Mouse (Mus musculus) liver, adult 2 months (tissue): ENCODE data around the gene Terb1. TPM values are rescaled to one million over a fixed set of nuclear protein-coding genes. Genes with fewer than 3 reads are reported as not detected.

ENCODE experiments used
- DNase-seq: peaks from one replicate; pipeline ENCODE4 v3.0.0-alpha.2; 2011; ENCODE audit warnings: low read depth, low spot score; ENCODE audit errors: extremely low read depth
- H3K27ac ChIP-seq: fragments of 200-500 bp; replicated peaks from 2 replicates; pipeline ENCODE4 v1.5.1; 2012; ENCODE audit warnings: low read depth, mild to moderate bottlenecking, control low read depth, inconsistent platforms, low read length; ENCODE audit not compliant: insufficient read depth
- H3K27me3 ChIP-seq: fragments of 200-500 bp; 2 replicates; pipeline ENCODE4 v1.6.1; 2012; ENCODE audit warnings: mild to moderate bottlenecking, moderate library complexity, low read length, inconsistent platforms; ENCODE audit not compliant: control insufficient read depth, insufficient read depth
- H3K36me3 ChIP-seq: fragments of 200-500 bp; 2 replicates; pipeline ENCODE4 v1.6.1; 2012; ENCODE audit warnings: low read length, inconsistent platforms; ENCODE audit not compliant: control insufficient read depth, insufficient read depth
- H3K4me1 ChIP-seq: fragments of 200-500 bp; 2 replicates; pipeline ENCODE4 v1.6.1; 2011; ENCODE audit warnings: low read length; ENCODE audit not compliant: control insufficient read depth, insufficient read depth
- H3K4me3 ChIP-seq: fragments of 200-500 bp; 2 replicates; pipeline ENCODE4 v1.5.1; 2011; ENCODE audit warnings: low read depth, mild to moderate bottlenecking, control low read depth, low read length, moderate library complexity; ENCODE audit not compliant: insufficient read depth
- H3K79me2 ChIP-seq: fragments of 200-500 bp; 2 replicates; pipeline ENCODE4 v1.6.1; 2012; ENCODE audit warnings: inconsistent platforms, mild to moderate bottlenecking, low read length, moderate library complexity; ENCODE audit not compliant: control insufficient read depth, insufficient read depth
- H3K9ac ChIP-seq: fragments of 200-500 bp; 2 replicates; pipeline ENCODE4 v1.6.1; 2012; ENCODE audit warnings: low read depth, mild to moderate bottlenecking, control low read depth, inconsistent platforms, low read length
- CTCF ChIP-seq: fragments of 200-500 bp; IDR thresholded peaks from 2 replicates; pipeline ENCODE4 v1.5.1; 2011; ENCODE audit warnings: low read depth, low read length, control low read depth
- POLR2A ChIP-seq: fragments of 200-500 bp; IDR thresholded peaks from 2 replicates; pipeline ENCODE4 v1.6.1; 2011; ENCODE audit warnings: low read length, control low read depth; ENCODE audit not compliant: insufficient read depth; ENCODE audit errors: extremely low read depth
- WGBS: fragments of 180-500 bp; shearing (Covaris S2); methylation state at CpG from one replicate; pipeline ENCODE4 v1.1.7; 2018; 5-methylcytosine and 5-hydroxymethylcytosine counted together
- polyA plus RNA-seq: library from polyadenylated mRNA; depleted of rRNA; stranded (reverse); fragments of >200 nt; gene quantifications from 2 replicates; pipeline ENCODE4 v1.2.3, GENCODE M21; 2012; rRNA removed
- total RNA-seq: library from RNA; depleted of rRNA; stranded (reverse); fragments of >200 nt; gene quantifications from 2 replicates; pipeline ENCODE4 v1.2.3, GENCODE M21; 2014; rRNA removed

Terb1 gene
- total and polyA plus RNA-seq, 2 experiments = not detected

DNA sequence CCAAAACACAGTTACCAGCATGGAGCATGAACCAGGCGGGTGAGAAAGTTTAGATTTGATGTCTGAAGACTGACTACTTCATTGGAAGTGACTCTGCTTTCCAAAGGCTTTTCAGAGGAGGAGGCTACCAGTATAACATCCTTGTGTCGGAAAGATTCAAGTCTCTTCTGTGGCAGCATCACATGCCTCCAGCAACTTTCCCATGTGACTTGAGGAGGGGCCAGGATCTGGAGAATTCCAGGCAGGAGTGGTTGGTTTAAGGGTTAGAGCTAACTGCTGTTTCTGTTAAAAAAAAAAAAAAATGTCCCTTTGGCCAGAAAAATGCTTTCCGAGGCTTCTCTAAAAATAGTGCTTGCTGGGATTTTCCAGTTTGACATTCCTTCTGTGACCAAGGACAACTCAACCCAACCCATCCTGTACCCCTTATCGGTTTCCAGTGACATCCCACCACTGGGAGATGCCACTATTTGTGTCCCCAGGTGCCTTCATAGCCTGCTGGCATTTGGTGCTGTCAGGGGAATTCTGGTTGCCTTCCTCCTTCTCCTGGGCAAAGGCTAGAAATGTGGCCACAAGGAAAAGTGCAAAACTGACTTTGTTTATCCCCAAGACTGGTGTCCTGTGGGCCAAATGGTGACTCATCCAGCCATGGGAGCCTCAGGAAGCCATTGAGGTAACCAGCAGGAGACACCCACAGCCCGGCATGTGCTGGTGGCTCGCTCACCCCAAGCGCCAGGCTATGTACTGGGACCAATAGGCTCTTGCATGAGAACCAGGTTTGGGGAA lies 101.2 kb downstream of the Terb1 start:
- no peak overlapping the region for H3K27ac ChIP-seq
- no peaks in the 10 kb centered on the region for H3K27me3 ChIP-seq
- 82% methylated on average over 7 of the region's 7 CpGs for WGBS
- H3K36me3 ChIP-seq = no peaks in the 10 kb centered on the region
- TF ChIP-seq CTCF (no peak), POLR2A (no peak)
- H3K4me3 ChIP-seq = no peak overlapping the region
- no peak overlapping the region for H3K9ac ChIP-seq
- no peaks in the 10 kb centered on the region; the same call in 1 of the 2 replicates for H3K4me1 ChIP-seq
- no peak for DNase-seq
- H3K79me2 ChIP-seq = no peaks in the 10 kb centered on the region

DNA sequence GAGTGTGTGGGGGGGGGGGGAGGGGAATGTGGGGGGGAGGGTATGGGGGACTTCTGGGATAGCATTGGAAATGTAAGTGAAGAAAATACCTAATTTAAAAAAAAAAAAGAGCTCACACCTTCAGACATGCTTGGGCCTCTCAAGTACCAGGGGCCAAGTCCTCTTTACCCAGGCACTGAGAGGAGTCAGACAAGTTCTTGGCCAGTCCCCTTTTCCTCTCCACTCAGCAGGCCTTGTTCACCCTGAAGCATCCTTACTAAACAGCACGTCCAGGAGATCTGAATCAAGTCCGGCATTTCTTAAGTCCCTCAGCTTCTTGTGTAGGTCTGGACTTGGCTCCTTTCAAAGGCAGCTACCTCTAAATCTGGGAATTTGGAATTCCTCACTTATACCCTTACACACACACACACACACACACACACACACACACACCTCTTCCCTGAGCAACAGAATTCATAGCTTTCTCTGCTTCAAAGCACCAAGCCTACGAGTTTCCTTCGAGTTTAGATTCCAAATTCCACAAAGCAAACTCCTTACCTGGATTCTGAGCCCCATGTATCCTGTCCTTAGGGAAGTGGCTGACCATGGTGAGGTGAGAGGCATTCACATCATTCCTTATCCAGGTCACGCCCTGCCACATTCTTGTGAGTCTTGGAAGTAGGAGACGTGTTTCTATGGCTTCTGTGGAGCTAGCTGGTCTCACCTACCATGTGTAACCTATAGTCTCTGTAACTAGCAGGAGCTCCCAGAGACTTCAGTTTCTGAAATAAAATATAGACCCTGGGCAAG lies 103.2 kb downstream of the Terb1 start:
- H3K79me2 ChIP-seq = no peaks in the 10 kb centered on the region
- no peak overlapping the region for H3K9ac ChIP-seq
- no peaks in the 10 kb centered on the region for H3K36me3 ChIP-seq
- no peaks in the 10 kb centered on the region for H3K27me3 ChIP-seq
- no peak for TF ChIP-seq CTCF
- no peak for TF ChIP-seq POLR2A
- H3K27ac ChIP-seq = no peak overlapping the region
- whole genome bisulfite sequencing = 87% methylated on average over 6 of the region's 6 CpGs
- no peak overlapping the region for H3K4me3 ChIP-seq
- no peak for DNase-seq
- no peaks in the 10 kb centered on the region; the same call in 1 of the 2 replicates for H3K4me1 ChIP-seq

DNA sequence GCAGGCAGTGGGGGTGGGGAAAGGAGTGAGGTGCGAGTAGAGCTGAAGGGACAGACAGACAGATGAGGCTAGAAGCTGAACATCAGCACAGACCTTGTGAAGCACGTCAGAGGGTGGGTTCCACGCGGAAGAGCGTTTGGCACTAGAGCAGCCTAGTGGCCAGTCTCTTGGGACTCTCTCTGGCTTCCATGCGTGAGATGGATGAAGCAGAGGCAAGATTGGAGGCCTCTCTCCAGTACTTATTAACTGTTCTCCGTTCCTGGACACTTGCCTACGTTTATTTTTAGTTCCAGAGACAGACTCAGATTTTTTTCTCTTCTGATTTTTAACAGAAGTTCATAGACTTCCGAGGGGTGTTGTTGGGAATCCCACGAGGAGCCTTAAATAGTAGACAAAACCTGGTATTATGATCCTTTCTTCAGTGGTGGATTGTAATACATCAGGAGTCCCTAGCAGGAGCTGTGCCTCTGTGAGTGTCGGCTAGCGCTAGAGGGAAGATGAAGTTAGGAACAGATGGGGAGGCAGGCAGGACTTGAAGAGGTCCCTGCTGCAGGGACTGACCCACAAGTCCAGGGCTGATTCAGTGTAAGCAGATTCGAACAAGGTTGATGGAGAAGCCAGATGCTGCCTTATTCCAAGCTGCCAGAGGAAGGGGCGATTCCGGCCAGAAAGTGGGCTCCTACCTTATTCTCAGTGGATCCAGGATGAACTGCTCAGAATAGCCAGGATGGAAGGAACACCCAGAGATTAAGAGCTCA lies 104.1 kb downstream of the Terb1 start:
- H3K27ac ChIP-seq = no peak overlapping the region
- H3K4me3 ChIP-seq = no peak overlapping the region
- no peaks in the 10 kb centered on the region for H3K27me3 ChIP-seq
- TF ChIP-seq POLR2A (no peak), CTCF (no peak)
- no peaks in the 10 kb centered on the region for H3K36me3 ChIP-seq
- no peak overlapping the region for H3K9ac ChIP-seq
- 68% methylated on average over 15 of the region's 15 CpGs for WGBS
- no peak for DNase-seq
- no peaks in the 10 kb centered on the region for H3K79me2 ChIP-seq
- H3K4me1 ChIP-seq = no peaks in the 10 kb centered on the region; the same call in 1 of the 2 replicates

DNA sequence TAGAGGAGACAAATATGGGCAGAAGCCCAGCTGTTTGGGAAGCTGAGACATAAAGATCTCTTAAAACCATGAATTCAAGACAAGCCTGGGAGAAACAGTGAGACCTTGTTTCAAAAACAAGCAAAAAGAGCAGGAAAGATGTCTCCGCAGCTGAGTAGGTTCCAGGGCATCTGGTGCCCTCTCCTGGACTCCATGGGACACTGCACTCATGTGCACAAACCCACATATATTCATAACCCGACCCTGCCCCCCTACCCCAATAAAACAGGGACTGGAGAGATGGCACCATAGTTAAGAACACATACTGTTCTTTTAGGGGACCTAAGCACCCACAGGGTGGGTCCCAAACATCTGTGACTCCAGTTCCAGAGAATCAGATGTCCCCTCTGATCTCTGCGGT lies 106.1 kb downstream of the Terb1 start:
- Histone ChIP-seq H3K4me1 (no peaks in the 10 kb centered on the region; the same call in 1 of the 2 replicates), H3K36me3 (no peaks in the 10 kb centered on the region), H3K9ac (no peak overlapping the region), H3K27ac (no peak overlapping the region), H3K4me3 (no peak overlapping the region), H3K79me2 (no peaks in the 10 kb centered on the region), H3K27me3 (no peaks in the 10 kb centered on the region)
- TF ChIP-seq CTCF (peak; percentile 89), POLR2A (no peak)
- WGBS = 69% methylated on average over 3 of the region's 3 CpGs
- peak; percentile 43 for DNase-seq

Other genes starting within 250 kb of the Terb1 start
- not detected in 2 replicates for gene Cmtm2a, start 216.7 kb downstream of the Terb1 start, total RNA-seq
- gene Cmtm2a, start 216.7 kb downstream of the Terb1 start, polyA plus RNA-seq = not detected in 2 replicates
- not detected in 2 replicates for gene Gm45711, start 199.8 kb downstream of the Terb1 start, total RNA-seq
- not detected in 2 replicates for gene Gm45711, start 199.8 kb downstream of the Terb1 start, polyA plus RNA-seq
- gene Cmtm1, start 199.8 kb downstream of the Terb1 start, total RNA-seq = not detected in 2 replicates
- gene Cmtm1, start 199.8 kb downstream of the Terb1 start, polyA plus RNA-seq = not detected in 2 replicates
- not detected in 2 replicates for gene Gm11020, start 188.3 kb downstream of the Terb1 start, total RNA-seq
- not detected in 2 replicates for gene Gm11020, start 188.3 kb downstream of the Terb1 start, polyA plus RNA-seq
- not detected in 2 replicates for gene Cmtm2b, start 187.7 kb downstream of the Terb1 start, total RNA-seq
- gene Cmtm2b, start 187.7 kb downstream of the Terb1 start, polyA plus RNA-seq = not detected in 2 replicates
- 6.3 and 8.1 TPM in 2 replicates for gene Cmtm3, start 170.5 kb downstream of the Terb1 start, total RNA-seq
- 12.1 and 24.6 TPM in 2 replicates for gene Cmtm3, start 170.5 kb downstream of the Terb1 start, polyA plus RNA-seq
- gene Cmtm4, start 114.1 kb downstream of the Terb1 start, total RNA-seq = 9.8 and 15.2 TPM in 2 replicates
- 10.0 and 12.7 TPM in 2 replicates for gene Cmtm4, start 114.1 kb downstream of the Terb1 start, polyA plus RNA-seq
- gene Dync1li2, start 66.9 kb downstream of the Terb1 start, total RNA-seq = 13.8 and 15.4 TPM in 2 replicates
- gene Dync1li2, start 66.9 kb downstream of the Terb1 start, polyA plus RNA-seq = 5.7 and 6.3 TPM in 2 replicates
- gene Nae1, start 24.7 kb upstream of the Terb1 start, total RNA-seq = 23.9 and 30.1 TPM in 2 replicates
- gene Nae1, start 24.7 kb upstream of the Terb1 start, polyA plus RNA-seq = 4.5 and 7.3 TPM in 2 replicates
- 1.0 and 1.2 TPM in 2 replicates for gene Car7, start 24.8 kb upstream of the Terb1 start, total RNA-seq
- 1.8 and 2.6 TPM in 2 replicates for gene Car7, start 24.8 kb upstream of the Terb1 start, polyA plus RNA-seq
- gene Pdp2, start 81.5 kb upstream of the Terb1 start, total RNA-seq = 16.4 and 20.0 TPM in 2 replicates
- gene Pdp2, start 81.5 kb upstream of the Terb1 start, polyA plus RNA-seq = 9.6 and 11.9 TPM in 2 replicates
- gene Cdh16, start 114.5 kb upstream of the Terb1 start, total RNA-seq = 0.07 TPM in 1 of 2 replicates, not detected in the other
- gene Cdh16, start 114.5 kb upstream of the Terb1 start, polyA plus RNA-seq = not detected in 2 replicates
- gene Rrad, start 121.4 kb upstream of the Terb1 start, total RNA-seq = 0.34 and 0.46 TPM in 2 replicates
- gene Rrad, start 121.4 kb upstream of the Terb1 start, polyA plus RNA-seq = 0.23 and 0.50 TPM in 2 replicates
- 18.7 and 18.9 TPM in 2 replicates for gene Ciao2b, start 132.1 kb upstream of the Terb1 start, total RNA-seq
- 20.4 and 24.2 TPM in 2 replicates for gene Ciao2b, start 132.1 kb upstream of the Terb1 start, polyA plus RNA-seq
- gene Ces2a, start 224.1 kb upstream of the Terb1 start, total RNA-seq = 551 and 915 TPM in 2 replicates
- gene Ces2a, start 224.1 kb upstream of the Terb1 start, polyA plus RNA-seq = 242 and 580 TPM in 2 replicates